Mouse (Mus musculus) adrenal gland, postnatal 36 days (tissue): ENCODE data around the gene Prpf3. TPM values are rescaled to one million over a fixed set of nuclear protein-coding genes. Genes with fewer than 3 reads are reported as not detected.
"Not testable (repeated sequence)": the region's sequence is repeated elsewhere in the genome, so short reads cannot be mapped to it uniquely, and the experiment has no call there.

Source experiments
- DNase-seq, 2 experiments: peaks; one replicate each; pipeline ENCODE4 v3.0.0; 2021; ENCODE audit warnings: mixed read lengths in 1 of 2
- long read RNA-seq, 2 experiments: library from polyadenylated mRNA; stranded (forward); transcript quantifications; one replicate each; pipeline ENCODE4 v2.0.0; 2021; ENCODE audit warnings: borderline sequencing depth in 2 of 2
- total RNA-seq, 2 experiments: library from RNA; stranded (reverse); gene quantifications; 2 replicates each; pipeline ENCODE4 v1.2.3; 2021

Prpf3 gene
- 10 to 100 TPM; 27.4 to 39.2 TPM for total RNA-seq
- long read RNA-seq, experiment 1, transcript Prpf3-201 (16 exons, 2,933 nt): major isoform, 9 of 14 reads
- long read RNA-seq, experiment 1, partial matches to known transcripts: 3 of 14 reads
- long read RNA-seq, experiment 1, other reads (novel, unspliced or antisense): 1 of 14 reads
- long read RNA-seq, experiment 2, partial matches to known transcripts: 2 of 6 reads
- long read RNA-seq, experiment 2, other reads (novel, unspliced or antisense): 2 of 6 reads

- DNase-seq: peak; percentile 97
Measured at GRCm38 (mm10) chr3:95855502-95856089, at the start of gene Prpf3. Gene Prpf3 (minus strand): TSS chr3:95855885.

- peak in 1 of 2 experiments; percentile 25 for DNase-seq
Measured at GRCm38 (mm10) chr3:95904568-95904967, 48.9 kb upstream of the Prpf3 start, which contains the start of gene Car14. Gene Car14 (minus strand): TSS chr3:95904691.

GRCm38 (mm10) chr3:95903753-95904502 is 48.2 kb upstream of the Prpf3 start:
- DNase-seq: no peak

GRCm38 (mm10) chr3:95902643-95903042 is 47.0 kb upstream of the Prpf3 start:
- DNase-seq: no peak

GRCm38 (mm10) chr3:95902373-95902625 is 46.6 kb upstream of the Prpf3 start:
- DNase-seq: no peak

GRCm38 (mm10) chr3:95901616-95902372 is 46.1 kb upstream of the Prpf3 start:
- peak in 1 of 2 experiments; percentile 41 for DNase-seq

- DNase-seq: no peak
Measured at GRCm38 (mm10) chr3:95899800-95900524, 44.3 kb upstream of the Prpf3 start.

GRCm38 (mm10) chr3:95895501-95895900 is 39.8 kb upstream of the Prpf3 start:
- not testable (repeated sequence) for DNase-seq

GRCm38 (mm10) chr3:95894317-95895160 is 38.9 kb upstream of the Prpf3 start:
- peak; percentile 83 for DNase-seq

GRCm38 (mm10) chr3:95893606-95894316 is 38.1 kb upstream of the Prpf3 start, which contains the start of gene Aph1a:
Gene Aph1a (plus strand): TSS chr3:95893969.
- DNase-seq: peak; percentile 97

GRCm38 (mm10) chr3:95893126-95893525 is 37.4 kb upstream of the Prpf3 start:
- DNase-seq: peak in 1 of 2 experiments; percentile 45

- no peak for DNase-seq
Measured at GRCm38 (mm10) chr3:95892066-95893052, 36.7 kb upstream of the Prpf3 start.

GRCm38 (mm10) chr3:95891211-95892065 is 35.8 kb upstream of the Prpf3 start, which contains the start of gene BC028528:
Gene BC028528 (minus strand): TSS chr3:95892005.
- DNase-seq: peak in 1 of 2 experiments; percentile 41

- DNase-seq: no peak
Measured at GRCm38 (mm10) chr3:95889664-95890063, 34.0 kb upstream of the Prpf3 start.

GRCm38 (mm10) chr3:95887596-95887995 is 31.9 kb upstream of the Prpf3 start:
- DNase-seq: no peak

- no peak for DNase-seq
Measured at GRCm38 (mm10) chr3:95884400-95884799, 28.7 kb upstream of the Prpf3 start.

- peak; percentile 74 to 85 for DNase-seq
Measured at GRCm38 (mm10) chr3:95882816-95883425, 27.2 kb upstream of the Prpf3 start.
